Mouse (Mus musculus): ENCODE data around the gene Rnase13. TPM values are rescaled to one million over a fixed set of nuclear protein-coding genes. Genes with fewer than 3 reads are reported as not detected.

Rnase13 gene
- not detected for polyA plus RNA-seq (2017; shearing (Covaris generic))

DNA sequence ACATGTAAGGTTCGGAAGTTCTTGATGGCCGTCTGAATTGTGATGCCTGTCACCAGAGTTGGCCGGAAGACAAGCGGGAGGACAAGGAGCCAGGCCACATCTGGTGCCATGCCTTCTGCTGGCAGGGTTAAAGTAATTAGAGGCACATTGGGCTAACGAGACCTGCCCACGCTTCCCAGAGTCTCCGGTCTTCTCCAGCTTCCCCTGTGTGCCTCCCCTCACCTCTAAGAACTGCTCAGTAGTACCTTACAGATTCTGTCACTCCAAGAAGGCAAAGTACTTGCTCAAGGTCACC is at the start of gene Rnase13:
TSS of gene Rnase13 (minus strand) at position 203 of the 295 bp plus-strand sequence.

GRCm38 (mm10) chr14:51918125-51918524 is 4.4 kb downstream of the Rnase13 start, which contains the start of gene Tppp2:
TSS of gene Tppp2 (plus strand) at chr14:51918425.

DNA sequence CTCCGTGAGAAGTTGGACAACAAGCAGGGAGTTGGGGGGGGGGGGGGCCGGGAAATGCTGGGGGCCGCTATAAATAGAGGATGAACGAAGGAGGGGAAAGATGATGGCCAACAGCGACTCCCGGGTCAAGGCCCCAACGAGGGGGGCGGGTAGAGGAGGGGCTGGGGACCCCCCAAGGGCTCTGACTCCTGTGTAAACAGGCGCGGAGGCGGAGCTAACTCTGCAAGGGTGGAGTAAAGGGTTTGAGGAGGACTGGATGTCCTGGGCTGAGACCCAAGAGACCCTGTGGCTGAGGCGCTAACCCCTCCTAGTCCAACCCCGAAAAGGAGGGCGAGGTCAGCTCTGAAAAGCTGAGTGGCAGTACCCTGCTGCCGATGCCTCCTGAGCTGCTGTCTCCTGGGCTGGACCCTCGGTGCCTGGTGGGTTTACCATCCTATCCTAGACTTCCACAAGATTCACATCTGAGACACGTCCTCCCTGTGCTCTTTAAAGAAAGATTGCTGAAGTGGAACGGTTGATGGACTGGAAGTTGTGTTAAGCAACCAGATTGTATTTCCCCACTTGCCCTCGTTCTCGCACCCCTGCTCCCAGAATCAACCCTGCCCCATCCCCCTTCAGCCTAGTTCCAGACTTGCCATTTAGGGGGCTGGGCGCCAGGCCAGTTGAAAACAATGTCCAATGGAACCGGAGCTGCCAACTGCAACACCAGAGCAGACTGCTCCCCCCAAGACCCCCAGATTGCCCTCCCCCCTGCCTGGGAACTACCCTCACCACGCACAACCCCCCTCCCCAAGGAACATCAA is 8.4 kb downstream of the Rnase13 start, which contains the start of gene Ndrg2:
TSS of gene Ndrg2 (minus strand) at position 199 of the 803 bp plus-strand sequence.

GRCm38 (mm10) chr14:51892191-51892939 is 30.2 kb downstream of the Rnase13 start, which contains the start of gene Slc39a2:
TSS of gene Slc39a2 (plus strand) at chr14:51892889.

GRCm38 (mm10) chr14:51884598-51885331 is 37.8 kb downstream of the Rnase13 start, which contains the start of gene Mettl17:
TSS of gene Mettl17 (plus strand) at chr14:51884842.

Other genes with a start within 250 kb of the Rnase13 start
- not detected for gene Gm17079, start 227.3 kb downstream of the Rnase13 start, polyA plus RNA-seq (2017; shearing (Covaris generic))
- not detected for gene Gm5800, start 205.6 kb downstream of the Rnase13 start, polyA plus RNA-seq (2017; shearing (Covaris generic))
- gene Ang4, start 149.2 kb downstream of the Rnase13 start, polyA plus RNA-seq (2017; shearing (Covaris generic)), result not detected
- gene AY358078, start 122.7 kb downstream of the Rnase13 start, polyA plus RNA-seq (2017; shearing (Covaris generic)), result not detected
- gene Ear6, start 69.1 kb downstream of the Rnase13 start, polyA plus RNA-seq (2017; shearing (Covaris generic)), result not detected
- gene Mettl17, start 37.9 kb downstream of the Rnase13 start, polyA plus RNA-seq (2017; shearing (Covaris generic)), result 97.5 TPM
- 0.68 TPM for gene Slc39a2, start 29.9 kb downstream of the Rnase13 start, polyA plus RNA-seq (2017; shearing (Covaris generic))
- gene Ndrg2, start 8.6 kb downstream of the Rnase13 start, polyA plus RNA-seq (2017; shearing (Covaris generic)), result 56.7 TPM
- not detected for gene Tppp2, start 4.3 kb downstream of the Rnase13 start, polyA plus RNA-seq (2017; shearing (Covaris generic))
- 0.86 TPM for gene Arhgef40, start 61.9 kb upstream of the Rnase13 start, polyA plus RNA-seq (2017; shearing (Covaris generic))
- not detected for gene Tmem253, start 92.9 kb upstream of the Rnase13 start, polyA plus RNA-seq (2017; shearing (Covaris generic))
- gene Zfp219, start 98.0 kb upstream of the Rnase13 start, polyA plus RNA-seq (2017; shearing (Covaris generic)), result 22.6 TPM
- not detected for gene Olfr221, start 119.7 kb upstream of the Rnase13 start, polyA plus RNA-seq (2017; shearing (Covaris generic))
- 433 TPM for gene Hnrnpc, start 181.3 kb upstream of the Rnase13 start, polyA plus RNA-seq (2017; shearing (Covaris generic))
- gene Rpgrip1, start 187.9 kb upstream of the Rnase13 start, polyA plus RNA-seq (2017; shearing (Covaris generic)), result 4.6 TPM

Measured in CD4-positive, CD25-positive, alpha-beta regulatory T cell (primary cell).